Mouse (Mus musculus) cerebellum, adult (tissue): ENCODE data around the gene Il19.

Experiments
- ATAC-seq: cut with Nextera tagmentation; 2 replicates; pipeline ENCODE4 v1.9.2; 2017; ENCODE audit warnings: mild to moderate bottlenecking, moderate library complexity, mixed read lengths; ENCODE audit not compliant: insufficient number of reproducible peaks, low FRiP score, low TSS enrichment

Gene Il19

DNA sequence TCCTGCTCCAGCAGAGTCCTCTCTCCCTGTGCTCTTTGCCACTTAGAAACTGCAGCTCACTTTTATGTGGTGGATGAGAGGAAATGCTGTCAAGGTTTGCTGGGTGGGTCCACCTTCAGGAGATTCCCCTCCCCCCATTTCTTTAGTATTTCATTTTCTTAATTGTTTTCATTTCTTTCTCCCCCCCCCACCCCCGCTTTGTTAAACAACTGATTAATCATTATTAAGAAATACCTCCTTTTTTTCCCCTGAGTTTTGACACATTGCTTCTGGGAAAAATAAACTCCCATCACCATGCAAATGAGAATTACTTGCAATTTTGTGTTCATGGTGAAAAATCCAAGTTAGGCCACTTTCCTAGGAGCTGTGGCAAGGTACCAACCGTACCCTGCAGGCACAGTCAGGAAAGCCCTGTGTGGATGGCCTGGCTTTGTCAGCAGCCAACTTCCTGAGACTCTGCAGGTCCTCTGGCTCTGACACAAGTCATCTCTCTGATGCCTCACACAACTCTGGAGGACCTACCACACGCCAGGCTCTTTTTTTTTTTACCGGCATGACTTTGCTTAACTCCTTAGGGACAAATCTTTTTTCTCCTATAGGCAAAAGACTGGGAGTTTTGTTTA is at the start of gene Il19:
Gene Il19, minus strand, starts transcription at position 51 of the 623 bp plus-strand sequence.
- ATAC-seq, result peak; percentile 86

GRCm38 (mm10) chr1:130989331-130989730 is 49.4 kb upstream of the Il19 start:
- ATAC-seq, result no peak

DNA sequence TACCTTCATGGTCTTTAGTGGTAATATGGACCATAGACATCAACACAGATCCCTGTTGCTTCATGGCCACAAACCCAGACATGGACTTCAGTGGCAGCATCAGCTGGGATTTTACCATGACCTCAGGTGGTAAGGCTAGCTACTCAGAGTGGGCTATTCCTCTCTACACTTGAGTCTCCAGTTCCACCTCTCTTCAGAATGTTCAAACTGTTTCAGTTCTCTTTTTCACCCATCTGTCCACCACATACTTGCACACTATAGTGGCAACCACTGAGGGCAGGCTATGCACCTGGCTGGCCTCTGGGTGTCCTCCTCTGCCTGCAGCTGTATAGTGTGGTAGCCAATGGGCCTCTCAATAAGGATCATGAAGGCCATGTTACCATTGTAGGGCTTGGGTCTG is 47.5 kb upstream of the Il19 start:
- ATAC-seq, result no peak

GRCm38 (mm10) chr1:130987001-130987400 is 47.1 kb upstream of the Il19 start:
- ATAC-seq, result no peak

- ATAC-seq, result no peak
Measured at GRCm38 (mm10) chr1:130984441-130984840, 44.5 kb upstream of the Il19 start.

DNA sequence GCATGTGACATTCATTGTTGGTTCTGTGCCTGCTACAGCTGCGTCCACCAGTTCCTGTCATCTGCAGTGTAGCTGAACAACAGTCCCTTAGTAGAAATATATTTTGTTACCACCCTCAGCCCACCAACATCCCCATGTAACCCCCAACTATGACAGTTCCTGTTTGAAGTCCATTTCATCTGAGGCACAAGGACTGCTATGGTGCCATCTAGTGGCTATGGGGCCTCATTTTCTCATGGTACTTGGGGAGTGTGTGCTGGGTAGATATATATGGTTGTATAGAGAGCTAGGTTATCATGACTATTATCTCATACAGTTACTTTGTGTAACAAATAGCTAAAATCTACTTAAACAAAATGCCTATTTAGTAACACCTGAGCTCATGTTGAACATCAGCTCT is 39.5 kb upstream of the Il19 start:
- ATAC-seq, result peak; percentile 45; the same call in 1 of the 2 replicates

DNA sequence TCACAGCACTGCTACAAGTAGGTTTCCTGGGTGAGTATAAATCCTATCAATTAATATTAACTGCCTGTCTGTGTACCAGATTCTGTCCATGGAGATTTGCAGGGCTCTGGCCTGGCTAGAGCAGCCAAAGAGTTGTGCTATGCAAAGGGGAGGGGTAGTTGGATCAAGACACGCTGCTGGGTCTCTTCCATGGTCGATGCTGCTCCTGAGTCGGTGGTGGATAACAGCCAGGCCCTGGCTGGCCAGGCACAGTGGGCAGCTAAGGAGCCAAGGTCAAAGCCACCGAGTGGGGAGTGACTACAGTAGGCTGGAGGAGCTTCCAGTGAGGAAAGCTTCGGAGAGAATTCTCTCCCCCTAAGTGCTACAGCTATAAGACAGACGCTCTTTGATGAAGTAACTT is 24.0 kb upstream of the Il19 start:
- ATAC-seq, result no peak

GRCm38 (mm10) chr1:130946920-130947319 is 7.0 kb upstream of the Il19 start:
- no peak for ATAC-seq

GRCm38 (mm10) chr1:130941801-130942200 is 1.9 kb upstream of the Il19 start:
- no peak for ATAC-seq

DNA sequence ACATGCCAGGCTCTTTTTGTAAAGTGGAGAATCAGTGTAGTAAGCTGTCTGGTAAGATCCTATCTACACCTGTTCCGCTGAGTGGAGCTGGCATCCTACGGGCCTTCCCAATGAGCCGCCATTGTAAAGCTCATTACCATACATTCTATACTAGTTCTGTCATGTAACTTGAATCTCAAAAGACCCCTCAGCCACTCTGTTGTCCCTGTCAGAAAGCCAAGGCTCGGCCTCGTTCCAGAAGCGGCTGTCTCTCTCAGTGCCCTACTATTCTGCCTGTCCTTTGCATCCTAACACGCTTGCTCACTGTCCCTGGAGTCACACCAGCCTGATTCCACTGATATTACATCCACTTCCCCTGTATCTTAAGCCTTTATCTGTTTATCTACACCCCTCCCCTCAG is 1.7 kb downstream of the Il19 start:
- ATAC-seq, result no peak

GRCm38 (mm10) chr1:130937170-130937569 is 2.7 kb downstream of the Il19 start:
- ATAC-seq, result no peak

DNA sequence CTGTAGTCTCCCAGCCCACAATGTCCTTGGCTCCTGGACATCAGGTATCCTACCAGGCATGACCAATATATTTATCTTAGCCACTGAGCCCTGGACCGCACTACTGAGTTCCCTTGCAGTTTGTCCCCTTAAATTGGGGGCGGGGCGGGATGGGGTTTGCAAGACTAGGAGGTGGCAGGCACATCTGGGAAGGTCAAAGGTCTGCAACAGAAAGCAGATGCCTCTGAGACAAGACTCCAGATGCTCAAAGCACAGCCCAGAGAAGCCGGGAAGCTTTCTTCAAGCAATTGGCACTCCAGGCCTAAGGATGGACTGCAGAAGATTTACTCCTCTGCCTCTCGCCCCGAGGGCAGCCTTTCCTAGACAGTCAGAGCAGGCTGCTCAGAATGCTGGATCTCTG is 3.6 kb downstream of the Il19 start:
- ATAC-seq, result no peak

GRCm38 (mm10) chr1:130926484-130926883 is 13.4 kb downstream of the Il19 start:
- no peak for ATAC-seq

DNA sequence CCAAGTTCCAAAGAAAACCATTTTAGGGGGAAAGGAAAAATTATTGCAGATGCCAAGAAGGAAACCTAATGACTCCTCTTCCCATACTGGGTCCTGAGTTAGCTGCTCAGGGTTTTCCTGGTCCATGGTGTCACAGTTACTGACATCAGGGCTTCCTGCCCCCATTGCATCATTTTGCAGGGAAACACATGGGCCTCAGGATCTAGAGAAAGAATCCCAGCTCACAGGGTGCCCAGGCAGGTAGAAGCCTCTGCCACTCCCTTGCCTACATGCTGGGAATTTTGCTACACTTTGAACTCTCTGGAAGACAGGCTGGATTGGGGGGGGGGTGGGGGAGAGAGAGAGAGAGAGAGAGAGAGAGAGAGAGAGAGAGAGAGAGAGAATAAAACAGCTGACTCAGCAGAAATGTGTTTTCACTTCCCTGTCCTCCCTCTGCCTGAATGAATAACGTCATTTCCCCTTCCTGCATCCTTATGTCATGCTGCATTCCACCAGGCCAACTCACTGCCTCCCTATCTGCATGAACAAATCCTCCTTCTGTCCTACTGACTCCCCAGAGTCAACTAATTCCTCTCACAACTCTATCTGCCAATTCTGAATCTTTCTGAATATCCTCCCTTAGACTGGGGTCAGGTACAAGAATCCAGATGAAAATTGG is 21.5 kb downstream of the Il19 start:
- no peak for ATAC-seq

DNA sequence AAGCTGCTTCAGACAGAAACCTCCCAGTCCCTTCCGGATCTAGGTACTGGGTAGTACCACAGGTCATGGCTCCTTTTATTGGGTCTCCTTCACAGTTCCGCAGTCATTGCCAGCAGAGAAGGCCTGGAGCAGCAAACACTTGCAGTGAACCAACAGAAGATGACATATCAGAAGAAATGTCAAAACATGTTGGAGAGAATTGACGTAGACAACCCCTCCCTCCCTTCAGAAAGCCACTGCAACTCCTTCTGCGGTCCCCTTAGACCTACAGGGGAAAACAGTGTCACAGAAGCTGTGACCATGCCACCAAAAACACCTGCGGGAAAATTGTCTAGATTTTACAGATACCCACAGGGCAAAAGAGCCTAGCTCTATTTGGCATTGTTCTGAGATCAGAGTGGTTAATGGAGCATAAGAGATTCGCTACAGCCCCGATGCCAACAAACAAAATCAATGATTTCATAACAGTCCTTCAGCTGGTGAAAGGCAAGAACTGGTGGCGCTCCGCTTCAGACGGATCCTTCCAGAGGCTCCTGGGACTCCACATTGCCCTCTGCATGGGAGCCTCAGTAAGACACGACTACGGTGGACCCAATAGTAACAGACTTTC is 28.4 kb downstream of the Il19 start, which contains the start of gene Il20:
Gene Il20, minus strand, starts transcription at position 51 of the 610 bp plus-strand sequence.
- ATAC-seq, result no peak

- no peak for ATAC-seq
Measured at GRCm38 (mm10) chr1:130902505-130902904, 37.4 kb downstream of the Il19 start.

GRCm38 (mm10) chr1:130894468-130894867 is 45.4 kb downstream of the Il19 start:
- ATAC-seq, result no peak

- no peak for ATAC-seq
Measured at GRCm38 (mm10) chr1:130893329-130894040, 46.4 kb downstream of the Il19 start.

GRCm38 (mm10) chr1:130892446-130892845 is 47.5 kb downstream of the Il19 start:
- ATAC-seq, result no peak

DNA sequence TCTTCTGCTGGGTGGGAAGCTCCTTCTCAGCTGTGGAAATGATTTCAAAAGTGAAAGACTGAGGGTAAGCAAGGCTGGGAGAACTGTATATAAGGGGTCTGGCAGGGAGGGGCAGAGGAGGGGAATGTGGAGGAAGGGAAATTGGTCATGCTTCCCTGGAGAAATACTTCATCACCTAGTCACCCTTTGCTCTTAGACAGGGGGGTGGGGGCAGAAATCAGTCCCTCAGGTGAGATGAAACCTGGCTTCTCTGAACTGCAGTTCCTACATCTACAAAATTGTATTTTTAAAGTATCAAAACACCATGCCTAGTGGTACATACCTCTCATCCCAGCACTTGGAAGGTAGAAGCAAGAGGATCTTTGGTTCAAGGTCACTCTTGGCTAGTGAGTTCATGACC is 52.6 kb downstream of the Il19 start, which contains the start of gene Il24:
Gene Il24, minus strand, starts transcription at position 101 of the 400 bp plus-strand sequence.
- no peak for ATAC-seq

- ATAC-seq, result no peak
Measured at GRCm38 (mm10) chr1:130883146-130883545, 56.8 kb downstream of the Il19 start.
